Mouse (Mus musculus): ENCODE data around the gene Gm9602.
"Not testable (repeated sequence)": the region's sequence is repeated elsewhere in the genome, so short reads cannot be mapped to it uniquely, and the experiment has no call there.

Gene Gm9602

DNA sequence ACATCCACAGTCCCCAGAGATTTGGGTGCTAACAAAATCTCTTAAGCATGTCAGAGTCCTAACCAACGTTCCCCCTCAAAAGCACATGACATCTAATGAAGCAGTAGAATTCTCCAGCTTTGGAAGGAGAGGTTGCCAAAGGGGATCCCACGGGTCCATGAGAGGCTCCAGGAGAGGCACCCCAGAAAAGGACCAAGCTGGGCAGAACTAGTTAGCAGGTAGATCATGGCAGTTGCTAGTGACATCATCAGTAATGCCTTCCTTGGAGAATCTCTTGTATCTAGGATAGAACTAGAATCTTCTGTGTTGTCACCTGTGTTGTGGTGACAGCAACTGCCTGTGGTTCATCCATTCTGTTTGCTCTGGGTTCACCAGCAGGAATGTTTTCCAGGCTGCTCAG, at the start of gene Gm9602:
Gene Gm9602, plus strand, starts transcription at position 301 of the 400 bp plus-strand sequence.
- not testable (repeated sequence) for DNase-seq (ENCODE audit: low spot score)

DNA sequence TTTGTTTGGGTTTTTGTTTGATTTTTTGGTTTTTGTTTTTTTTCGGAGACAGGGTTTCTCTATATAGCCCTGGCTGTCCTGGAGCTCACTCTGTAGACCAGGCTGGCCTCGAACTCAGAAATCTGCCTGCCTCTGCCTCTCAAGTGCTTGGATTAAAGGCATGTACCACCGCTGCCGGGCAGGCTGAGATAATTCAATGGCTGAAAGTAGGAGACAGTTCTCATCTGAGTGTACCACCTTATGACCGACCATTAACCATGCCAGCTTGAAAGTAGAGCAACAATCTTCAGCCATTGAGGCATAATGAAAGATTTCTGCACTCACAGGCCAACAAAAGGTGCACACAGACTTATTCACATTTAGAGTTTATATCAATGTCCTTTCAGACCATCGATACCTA, 30.3 kb downstream of the Gm9602 start:
- DNase-seq (ENCODE audit: low spot score): not testable (repeated sequence)

DNA sequence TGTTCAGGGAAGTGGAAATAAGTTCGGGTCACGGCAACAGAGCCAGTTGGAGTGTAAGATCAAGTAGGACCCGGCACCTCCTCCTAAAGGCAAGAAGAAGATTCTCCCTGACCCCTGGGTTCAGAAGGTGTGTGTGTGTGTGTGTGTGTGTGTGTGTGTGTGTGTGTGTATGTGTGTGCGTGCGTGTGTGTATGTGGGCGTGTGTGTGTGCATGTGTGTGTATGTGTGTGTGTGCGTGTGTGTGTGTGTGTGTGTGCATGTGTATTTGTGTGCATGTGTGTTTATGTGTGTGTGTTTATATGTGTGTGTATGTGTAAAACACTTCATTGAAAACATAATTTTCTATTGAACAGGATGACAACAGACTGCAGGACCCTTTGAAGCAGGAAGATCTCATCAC, 45.8 kb downstream of the Gm9602 start:
- not testable (repeated sequence) for DNase-seq (ENCODE audit: low spot score)

Data from adipocyte (in vitro differentiated cells).